Mouse (Mus musculus) thymus, adult 2 months (tissue): ENCODE results near the gene Gpr37l1. TPM values are rescaled to one million over a fixed set of nuclear protein-coding genes. Genes with fewer than 3 reads are reported as not detected.
"Not testable (repeated sequence)": the region's sequence is repeated elsewhere in the genome, so short reads cannot be mapped to it uniquely, and the experiment has no call there.

Experiments
- DNase-seq: peaks from one replicate; pipeline ENCODE4 v3.0.0; 2021
- H3K27ac ChIP-seq: fragments of 200-500 bp; 2 replicates; pipeline ENCODE4 v1.5.1; 2012; ENCODE audit warnings: low read length, control low read depth; ENCODE audit not compliant: control insufficient read depth, insufficient read depth
- H3K27me3 ChIP-seq: fragments of 200-500 bp; 2 replicates; pipeline ENCODE4 v1.6.1; 2012; ENCODE audit warnings: mild to moderate bottlenecking, low read length, moderate library complexity, mixed read lengths; ENCODE audit not compliant: control insufficient read depth, insufficient read depth
- H3K36me3 ChIP-seq: fragments of 200-500 bp; 2 replicates; pipeline ENCODE4 v1.6.1; 2012; ENCODE audit warnings: mild to moderate bottlenecking, low read length, moderate library complexity; ENCODE audit not compliant: control insufficient read depth, insufficient read depth
- H3K4me1 ChIP-seq: fragments of 200-500 bp; replicated peaks from 2 replicates; pipeline ENCODE4 v1.6.1; 2012; ENCODE audit warnings: low read length; ENCODE audit not compliant: control insufficient read depth, insufficient read depth
- H3K4me3 ChIP-seq: fragments of 200-500 bp; 2 replicates; pipeline ENCODE4 v1.5.1; 2012; ENCODE audit warnings: mild to moderate bottlenecking, low read length, control low read depth, moderate library complexity; ENCODE audit not compliant: control insufficient read depth, insufficient read depth
- CTCF ChIP-seq: fragments of 200-500 bp; IDR thresholded peaks from 2 replicates; pipeline ENCODE4 v1.5.1; 2012; ENCODE audit warnings: mild to moderate bottlenecking, control low read depth, low read length, moderate library complexity, borderline replicate concordance; ENCODE audit not compliant: control insufficient read depth, poor library complexity, insufficient read depth; ENCODE audit errors: extremely low read depth
- POLR2A ChIP-seq: fragments of 200-500 bp; IDR thresholded peaks from 2 replicates; pipeline ENCODE4 v1.6.1; 2012; ENCODE audit warnings: mild to moderate bottlenecking, low read length, control low read depth, moderate library complexity; ENCODE audit not compliant: control insufficient read depth, poor library complexity, insufficient read depth; ENCODE audit errors: extremely low read depth
- WGBS: fragments of 180-500 bp; shearing (Covaris S2); methylation state at CpG from one replicate; pipeline ENCODE4 v1.1.7; 2018; 5-methylcytosine and 5-hydroxymethylcytosine counted together
- polyA plus RNA-seq: library from polyadenylated mRNA; depleted of rRNA; stranded (reverse); fragments of >200 nt; gene quantifications from 2 replicates; pipeline ENCODE4 v1.2.3, GENCODE M21; 2012; rRNA removed

Gpr37l1 gene
- polyA plus RNA-seq, 1 experiment, result 0.50 TPM

GRCm38 (mm10) chr1:135128011-135128441 lies 39.5 kb downstream of the Gpr37l1 start:
- peaks cover 54% of the 10 kb centered on the region for H3K4me1 ChIP-seq
- no peaks in the 10 kb centered on the region for H3K27me3 ChIP-seq
- DNase-seq, result peak; percentile 45
- no peak overlapping the region for H3K27ac ChIP-seq
- TF ChIP-seq CTCF, result no peak
- TF ChIP-seq POLR2A, result no peak
- H3K4me3 ChIP-seq, result no peak overlapping the region
- no peaks in the 10 kb centered on the region for H3K36me3 ChIP-seq
- WGBS, result 16% methylated on average over 6 of the region's 6 CpGs

GRCm38 (mm10) chr1:135126443-135127027 lies 40.9 kb downstream of the Gpr37l1 start:
- TF ChIP-seq POLR2A (no peak), CTCF (no peak)
- Histone ChIP-seq H3K4me3 (no peak overlapping the region), H3K4me1 (peaks cover 46% of the 10 kb centered on the region), H3K27me3 (no peaks in the 10 kb centered on the region), H3K36me3 (no peaks in the 10 kb centered on the region), H3K27ac (no peak overlapping the region)
- 92% methylated on average over 4 of the region's 4 CpGs for WGBS
- DNase-seq, result no peak

GRCm38 (mm10) chr1:135125990-135126389 lies 41.5 kb downstream of the Gpr37l1 start:
- Histone ChIP-seq H3K4me1 (peaks cover 40% of the 10 kb centered on the region), H3K27me3 (no peaks in the 10 kb centered on the region), H3K4me3 (no peak overlapping the region), H3K36me3 (no peaks in the 10 kb centered on the region), H3K27ac (no peak overlapping the region)
- TF ChIP-seq POLR2A (no peak), CTCF (no peak)
- WGBS, result 83% methylated on average over 8 of the region's 8 CpGs
- no peak for DNase-seq

- H3K27ac ChIP-seq, result no peak overlapping the region
- H3K4me3 ChIP-seq, result no peak overlapping the region
- H3K36me3 ChIP-seq, result no peaks in the 10 kb centered on the region
- TF ChIP-seq CTCF (no peak), POLR2A (no peak)
- no peak for DNase-seq
- H3K27me3 ChIP-seq, result no peaks in the 10 kb centered on the region
- 97% methylated on average over 8 of the region's 8 CpGs for WGBS
- H3K4me1 ChIP-seq, result peaks cover 30% of the 10 kb centered on the region
Measured at GRCm38 (mm10) chr1:135124573-135125363, 42.7 kb downstream of the Gpr37l1 start.

- Histone ChIP-seq H3K4me1 (peaks cover 28% of the 10 kb centered on the region), H3K36me3 (no peaks in the 10 kb centered on the region), H3K27me3 (no peaks in the 10 kb centered on the region), H3K27ac (no peak overlapping the region), H3K4me3 (no peak overlapping the region)
- 2% methylated on average over 8 of the region's 8 CpGs for WGBS
- TF ChIP-seq CTCF (peak; percentile 97), POLR2A (no peak)
- peak; percentile 64 for DNase-seq
Measured at GRCm38 (mm10) chr1:135112661-135113060, 54.8 kb downstream of the Gpr37l1 start.

- H3K27ac ChIP-seq, H3K4me3 ChIP-seq, DNase-seq, H3K36me3 ChIP-seq, H3K27me3 ChIP-seq: not testable (repeated sequence)
- 26% methylated on average over 5 of the region's 5 CpGs for WGBS
- peaks cover 19% of the 10 kb centered on the region for H3K4me1 ChIP-seq
- peak; percentile 19; the same call in 1 of the 2 replicates for TF ChIP-seq CTCF
Measured at GRCm38 (mm10) chr1:135111271-135111670, 56.2 kb downstream of the Gpr37l1 start.

Other genes starting within 250 kb of the Gpr37l1 start
- gene Ppp1r12b, start 211.7 kb downstream of the Gpr37l1 start, polyA plus RNA-seq, result 15.7 and 16.0 TPM in 2 replicates
- gene Ube2t, start 205.1 kb downstream of the Gpr37l1 start, polyA plus RNA-seq, result 15.1 and 22.9 TPM in 2 replicates
- 1.3 and 1.5 TPM in 2 replicates for gene Lgr6, start 62.4 kb downstream of the Gpr37l1 start, polyA plus RNA-seq
- gene Ptpn7, start 35.0 kb downstream of the Gpr37l1 start, polyA plus RNA-seq, result 219 and 275 TPM in 2 replicates
- 54.7 and 59.4 TPM in 2 replicates for gene Arl8a, start 20.9 kb downstream of the Gpr37l1 start, polyA plus RNA-seq
- 4.2 and 4.6 TPM in 2 replicates for gene Elf3, start 90.9 kb upstream of the Gpr37l1 start, polyA plus RNA-seq
- 32.0 and 37.2 TPM in 2 replicates for gene Rnpep, start 116.4 kb upstream of the Gpr37l1 start, polyA plus RNA-seq
- gene Timm17a, start 146.1 kb upstream of the Gpr37l1 start, polyA plus RNA-seq, result 44.8 and 50.3 TPM in 2 replicates
- 2.4 and 3.4 TPM in 2 replicates for gene Lmod1, start 157.1 kb upstream of the Gpr37l1 start, polyA plus RNA-seq
- 18.0 and 26.4 TPM in 2 replicates for gene Shisa4, start 207.6 kb upstream of the Gpr37l1 start, polyA plus RNA-seq